Mouse (Mus musculus) heart, embryonic 14.5 days (tissue): Measurements from ENCODE around the gene Htra3. TPM values are rescaled to one million over a fixed set of nuclear protein-coding genes. Genes with fewer than 3 reads are reported as not detected.

Experiments used
- ATAC-seq: fragments of 200-750 bp; cut with Nextera tagmentation; 2 replicates; pipeline ENCODE4 v1.8.0; 2017; ENCODE audit warnings: low read depth, moderate TSS enrichment; ENCODE audit not compliant: insufficient number of reproducible peaks, insufficient read depth, low FRiP score
- H3K27ac ChIP-seq, 2 experiments: fragments of 200-500 bp in 1 of 2; fragments of 300-500 bp in 1 of 2; sonication (generic) in 1 of 2; replicated peaks in 1 of 2; 2 replicates each; pipeline ENCODE4 v1.5.1; 2012 to 2014; ENCODE audit warnings: low read depth in 2 of 2, low read length in 2 of 2, control low read depth in 1 of 2, mild to moderate bottlenecking in 1 of 2, mixed read lengths in 1 of 2; ENCODE audit not compliant: control insufficient read depth in 1 of 2, insufficient read depth in 1 of 2
- H3K27me3 ChIP-seq: fragments of 300-500 bp; sonication (generic); 2 replicates; pipeline ENCODE4 v1.6.1; 2014; ENCODE audit warnings: mild to moderate bottlenecking, low read length, control low read depth; ENCODE audit not compliant: control insufficient read depth, insufficient read depth
- H3K36me3 ChIP-seq: fragments of 300-500 bp; sonication (generic); 2 replicates; pipeline ENCODE4 v1.6.1; 2014; ENCODE audit warnings: mild to moderate bottlenecking, control low read depth, low read length, mixed read lengths; ENCODE audit not compliant: control insufficient read depth, insufficient read depth
- H3K4me1 ChIP-seq, 2 experiments: fragments of 200-500 bp in 1 of 2; fragments of 300-500 bp in 1 of 2; sonication (generic) in 1 of 2; 2 replicates each; pipeline ENCODE4 v1.6.1; 2012 to 2014; ENCODE audit warnings: low read length in 2 of 2, control low read depth in 1 of 2, mixed read lengths in 1 of 2; ENCODE audit not compliant: control insufficient read depth in 2 of 2, insufficient read depth in 2 of 2
- H3K4me2 ChIP-seq: fragments of 300-500 bp; sonication (generic); 2 replicates; pipeline ENCODE4 v1.6.1; 2014; ENCODE audit warnings: mild to moderate bottlenecking, low read length
- H3K4me3 ChIP-seq, 2 experiments: fragments of 200-500 bp in 1 of 2; fragments of 300-500 bp in 1 of 2; sonication (generic) in 1 of 2; 2 replicates each; pipeline ENCODE4 v1.5.1; 2012 to 2014; ENCODE audit warnings: low read length in 2 of 2, mild to moderate bottlenecking in 2 of 2, control low read depth in 1 of 2, low read depth in 1 of 2, moderate library complexity in 1 of 2; ENCODE audit not compliant: control insufficient read depth in 1 of 2, insufficient read depth in 1 of 2
- H3K9ac ChIP-seq: fragments of 300-500 bp; sonication (generic); 2 replicates; pipeline ENCODE4 v1.6.1; 2014; ENCODE audit warnings: mild to moderate bottlenecking, low read length
- H3K9me3 ChIP-seq: fragments of 300-500 bp; sonication (generic); 2 replicates; pipeline ENCODE4 v1.6.1; 2016; ENCODE audit warnings: low read length, control low read depth; ENCODE audit not compliant: control insufficient read depth
- WGBS: fragments of 180-500 bp; shearing (Covaris S2); extraction: QIAGEN DNeasy Blood & Tissue Kit; methylation state at CpG from one replicate; pipeline ENCODE4 v1.1.7; 2014; 5-methylcytosine and 5-hydroxymethylcytosine counted together
- polyA plus RNA-seq: library from polyadenylated mRNA; unstranded; fragments of >200 nt; fragmentation: Nextera tagmentation; extraction: Ambion mirVana; gene quantifications from 2 replicates; pipeline ENCODE4 v1.2.1, GENCODE M21; 2014

Htra3 gene
- polyA plus RNA-seq, 1 experiment from 2014 or later, result 7.8 TPM

- ATAC-seq, result no peak
- Histone ChIP-seq H3K36me3 (no peaks in the 10 kb centered on the region), H3K27ac (no peak overlapping the region), H3K4me1 (peaks cover 54 to 56% of the 10 kb centered on the region in 2 experiments), H3K9me3 (no peaks in the 10 kb centered on the region), H3K9ac (no peak overlapping the region), H3K4me3 (no peak overlapping the region), H3K4me2 (no peak overlapping the region), H3K27me3 (no peaks in the 10 kb centered on the region)
- 48% methylated on average over 6 of the region's 6 CpGs for WGBS
Measured at GRCm38 (mm10) chr5:35670412-35670801, 9.2 kb downstream of the Htra3 start.

GRCm38 (mm10) chr5:35669747-35670411 lies 9.7 kb downstream of the Htra3 start:
- Histone ChIP-seq H3K27me3 (no peaks in the 10 kb centered on the region), H3K36me3 (no peaks in the 10 kb centered on the region), H3K4me3 (no peak overlapping the region), H3K4me2 (no peak overlapping the region), H3K27ac (no peak overlapping the region; a peak in 1 of 4 replicates), H3K9me3 (no peaks in the 10 kb centered on the region), H3K9ac (no peak overlapping the region), H3K4me1 (peaks cover 54 to 56% of the 10 kb centered on the region in 2 experiments)
- WGBS, result 27% methylated on average over 11 of the region's 11 CpGs
- no peak for ATAC-seq

- no peaks in the 10 kb centered on the region for H3K9me3 ChIP-seq
- H3K4me3 ChIP-seq, result no peak overlapping the region
- no peaks in the 10 kb centered on the region; the same call in 1 of the 2 replicates for H3K27me3 ChIP-seq
- H3K36me3 ChIP-seq, result no peaks in the 10 kb centered on the region
- peaks cover 20 to 22% of the 10 kb centered on the region in 2 experiments for H3K4me1 ChIP-seq
- H3K27ac ChIP-seq, result no peak overlapping the region
- no peak overlapping the region for H3K9ac ChIP-seq
- WGBS, result 93% methylated on average over 7 of the region's 7 CpGs
- no peak for ATAC-seq
- no peak overlapping the region for H3K4me2 ChIP-seq
Measured at GRCm38 (mm10) chr5:35666152-35666551, 13.4 kb downstream of the Htra3 start.

- H3K4me2 ChIP-seq, result no peak overlapping the region
- no peaks in the 10 kb centered on the region for H3K36me3 ChIP-seq
- no peak overlapping the region for H3K4me3 ChIP-seq
- no peak overlapping the region for H3K27ac ChIP-seq
- no peaks in the 10 kb centered on the region; the same call in 1 of the 2 replicates for H3K27me3 ChIP-seq
- H3K4me1 ChIP-seq, result peaks cover 5 to 11% of the 10 kb centered on the region in 2 experiments
- H3K9me3 ChIP-seq, result no peaks in the 10 kb centered on the region
- no peak for ATAC-seq
- no peak overlapping the region for H3K9ac ChIP-seq
- WGBS, result 76% methylated on average over 9 of the region's 9 CpGs
Measured at GRCm38 (mm10) chr5:35662021-35662545, 17.5 kb downstream of the Htra3 start.

DNA sequence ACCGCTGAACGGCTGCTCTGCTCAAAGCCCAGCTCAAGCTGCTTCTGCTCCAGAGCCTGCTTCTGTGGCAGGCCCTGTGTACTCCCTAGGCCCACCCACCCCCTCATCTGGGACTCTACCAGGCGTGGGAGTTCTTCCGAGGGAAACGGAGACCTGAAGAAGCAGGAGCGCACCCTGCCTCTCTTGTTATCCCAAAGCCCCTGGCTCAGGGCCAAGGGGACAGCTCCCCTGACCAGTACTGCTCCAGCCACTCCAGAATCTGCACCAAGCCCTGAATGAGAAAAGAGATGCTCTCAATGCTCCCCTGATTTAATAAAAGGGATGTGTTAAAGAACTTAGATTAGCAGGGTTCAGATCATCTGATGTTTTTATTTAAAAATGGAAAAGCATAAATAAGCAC lies 18.4 kb downstream of the Htra3 start:
- Histone ChIP-seq H3K27ac (no peak overlapping the region), H3K36me3 (no peaks in the 10 kb centered on the region), H3K9me3 (no peaks in the 10 kb centered on the region), H3K27me3 (no peaks in the 10 kb centered on the region; the same call in 1 of the 2 replicates), H3K4me2 (no peak overlapping the region), H3K9ac (no peak overlapping the region), H3K4me1 (peaks cover 5 to 11% of the 10 kb centered on the region in 2 experiments), H3K4me3 (no peak overlapping the region)
- WGBS, result 61% methylated on average over 6 of the region's 6 CpGs
- ATAC-seq, result no peak

- H3K4me1 ChIP-seq, result peaks cover 5 to 11% of the 10 kb centered on the region in 2 experiments
- WGBS, result 56% methylated on average over 3 of the region's 3 CpGs
- no peak overlapping the region for H3K27ac ChIP-seq
- no peak overlapping the region for H3K9ac ChIP-seq
- H3K9me3 ChIP-seq, result no peaks in the 10 kb centered on the region
- H3K36me3 ChIP-seq, result no peaks in the 10 kb centered on the region
- H3K27me3 ChIP-seq, result no peaks in the 10 kb centered on the region; the same call in 1 of the 2 replicates
- no peak overlapping the region for H3K4me2 ChIP-seq
- no peak overlapping the region for H3K4me3 ChIP-seq
- no peak for ATAC-seq
Measured at GRCm38 (mm10) chr5:35659503-35659902, 20.1 kb downstream of the Htra3 start.

GRCm38 (mm10) chr5:35655753-35656485 lies 23.7 kb downstream of the Htra3 start:
- Histone ChIP-seq H3K27me3 (no peaks in the 10 kb centered on the region), H3K4me1 (peaks cover 5 to 7% of the 10 kb centered on the region in 2 experiments), H3K9me3 (no peaks in the 10 kb centered on the region), H3K36me3 (no peaks in the 10 kb centered on the region), H3K4me3 (no peak overlapping the region), H3K9ac (no peak overlapping the region), H3K4me2 (no peak overlapping the region), H3K27ac (no peak overlapping the region)
- no peak for ATAC-seq
- WGBS, result 85% methylated on average over 10 of the region's 10 CpGs
